Mouse (Mus musculus): ENCODE results near the gene Ubr2.

- TF ChIP-seq CTCF (conservative IDR thresholded peaks at IDR 0.05; ENCODE audit: insufficient read depth, insufficient read length, low read depth, low read length) = no peak
- no peak for TF ChIP-seq POLR2A (IDR thresholded peaks at IDR 0.05; ENCODE audit: low read depth, low read length)
Measured at GRCm38 (mm10) chr17:46895426-46895825, 114.9 kb downstream of the Ubr2 start.
